Mouse (Mus musculus) heart, postnatal 36 days (tissue): ENCODE measurements at regions not wholly inside any gene's neighbourhood (a gene's known extent, or its start where the extent isn't known, plus 50 kb on each side); places are given as distances from the start of the nearest gene placed in this dataset.

Experiments
- DNase-seq, 2 experiments: peaks; one replicate each; pipeline ENCODE4 v3.0.0; 2021 to 2022
- intact Hi-C: fragments of 180-260 bp; cut with DNase I; formaldehyde crosslinking; loops from one replicate; pipeline ENCODE4 v1.15.1; 2025

DNA sequence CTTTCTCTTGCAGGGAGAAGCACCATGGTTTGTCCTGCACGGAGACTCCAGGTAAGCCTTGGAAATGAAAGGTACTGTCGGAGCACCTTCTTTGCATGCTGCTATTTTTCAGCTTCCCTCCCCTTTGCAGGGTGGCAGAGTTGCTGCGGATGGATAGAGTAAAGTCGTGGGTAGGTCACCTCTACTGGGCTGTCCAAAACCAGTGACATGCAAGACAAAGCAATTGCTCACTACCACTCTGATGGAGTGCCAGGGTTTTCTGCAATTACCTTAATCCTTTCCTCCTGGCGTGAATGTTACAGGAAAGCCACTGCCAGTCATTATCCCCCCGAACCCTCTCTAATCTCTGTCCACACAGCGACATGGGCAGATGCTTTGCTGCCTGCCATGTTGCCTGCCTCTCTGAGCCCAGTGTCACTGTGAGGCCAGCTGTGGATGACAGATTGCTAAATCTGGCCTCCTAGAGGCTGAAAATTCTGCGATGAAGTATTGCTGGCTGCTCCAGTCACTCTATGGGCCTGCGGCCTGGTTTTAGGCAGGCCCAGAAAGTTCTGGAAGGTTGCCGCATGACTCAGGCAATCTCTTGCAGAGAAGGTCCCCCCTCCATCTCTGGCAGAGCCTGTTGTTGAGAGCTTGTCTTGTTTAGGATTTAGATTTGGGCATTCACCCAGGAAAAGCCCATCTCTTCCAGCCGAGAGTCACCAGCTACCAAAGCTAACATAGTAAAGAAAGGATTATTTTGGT is 54.1 kb upstream of the Sod3 start:
- peak; percentile 71 to 72 for DNase-seq
- intact Hi-C loops, result no loop called here

DNA sequence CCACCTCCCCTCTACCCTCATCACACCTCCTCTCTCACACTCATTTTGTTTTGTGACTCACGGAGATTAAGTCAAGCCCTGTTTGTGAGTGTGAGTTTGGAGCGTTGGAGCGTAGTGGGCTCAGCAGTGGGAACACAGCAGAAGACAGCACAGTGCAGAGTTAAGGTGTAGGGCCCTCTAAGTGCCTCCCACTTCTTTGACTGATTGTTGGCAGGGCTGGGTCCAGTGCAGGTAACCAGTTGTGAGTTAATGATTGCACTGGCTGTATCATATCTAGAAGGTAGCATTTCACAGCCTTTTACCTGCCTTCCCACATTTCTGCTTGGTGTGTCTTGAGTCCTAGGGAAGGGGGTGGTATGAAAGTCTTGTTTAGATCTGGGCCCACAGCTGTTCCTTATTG is 67.3 kb upstream of the Sod3 start:
- DNase-seq, result no peak
- intact Hi-C loops, result no loop called here

DNA sequence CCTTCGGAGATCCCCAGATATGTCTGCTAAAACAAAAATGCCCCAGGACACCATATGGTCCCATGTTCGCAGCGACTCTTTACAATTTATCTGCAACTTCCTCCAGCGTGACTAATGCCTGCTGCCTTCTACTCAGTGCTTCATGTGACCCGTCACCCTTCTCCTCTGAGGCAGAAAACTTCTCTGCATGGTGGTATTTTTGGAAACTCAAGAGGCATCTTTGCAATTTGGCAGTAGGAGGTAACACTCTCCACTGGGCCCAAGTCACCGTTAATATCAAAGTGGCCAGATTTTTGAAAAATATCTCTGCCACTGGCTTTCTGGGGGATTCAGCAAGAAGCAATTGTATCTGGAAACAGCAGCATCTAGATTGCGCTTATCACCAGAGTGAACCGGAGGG is 69.1 kb upstream of the Sod3 start:
- DNase-seq, result peak in 1 of 2 experiments; percentile 22
- intact Hi-C loops, result no loop called here

DNA sequence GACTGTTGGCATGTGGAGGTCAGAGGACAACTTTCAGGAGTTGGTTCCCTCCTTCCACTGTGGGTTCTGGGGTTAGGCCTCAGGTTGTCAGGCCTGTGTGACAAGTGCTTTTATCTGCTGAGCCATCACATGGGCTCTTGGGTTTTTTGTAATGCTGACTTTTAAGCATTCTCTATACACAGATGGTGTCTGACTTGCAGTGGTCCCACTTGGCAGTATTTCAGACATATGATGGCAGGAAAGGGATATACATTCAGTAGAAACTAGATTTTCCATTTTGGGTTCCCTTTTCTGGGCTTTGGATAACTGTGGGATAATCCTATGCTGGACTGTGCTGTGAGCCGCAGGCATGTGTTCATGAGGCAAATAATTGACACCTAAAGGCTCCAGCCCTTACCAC is 75.3 kb upstream of the Sod3 start:
- intact Hi-C loops, result no loop called here
- no peak for DNase-seq

DNA sequence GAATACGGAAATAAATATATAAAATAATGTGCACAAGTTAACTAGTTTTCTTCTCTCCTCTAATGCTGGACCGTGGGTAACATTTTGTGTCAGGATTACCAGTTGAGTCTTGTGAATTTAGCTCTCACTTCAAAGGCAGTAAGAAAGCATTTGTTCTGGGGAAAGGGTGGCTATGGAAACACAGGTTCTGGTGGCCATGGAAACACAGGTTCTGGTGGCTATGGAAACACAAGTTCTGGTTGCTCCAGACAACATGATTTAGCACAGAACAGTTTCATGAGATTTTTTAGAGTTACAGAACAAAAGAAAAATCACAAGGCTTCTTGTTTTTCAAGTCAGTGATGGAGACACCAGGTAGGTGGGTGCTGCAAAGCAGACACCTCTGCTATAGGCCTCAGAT is 82.7 kb upstream of the Sod3 start:
- intact Hi-C loops, result no loop called here
- DNase-seq, result no peak

DNA sequence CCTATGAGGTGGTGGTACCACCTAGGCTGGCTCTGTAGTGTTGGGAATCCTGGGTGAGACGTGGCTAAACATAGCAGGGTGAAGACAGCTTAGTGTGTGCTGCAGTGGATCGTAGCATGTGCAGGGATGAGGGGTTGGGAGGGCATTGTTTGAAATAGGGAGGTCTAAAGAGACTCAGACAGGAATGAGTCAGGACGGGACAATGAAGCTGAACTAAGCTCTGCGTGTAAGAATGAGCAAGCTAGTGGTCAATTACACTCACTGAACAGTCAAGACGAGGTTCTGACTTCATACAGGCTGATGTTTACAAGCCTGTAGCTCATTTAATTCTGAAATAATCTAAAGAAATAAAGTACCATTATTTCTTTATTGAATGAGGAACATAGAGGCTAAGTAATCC is 85.5 kb upstream of the Sod3 start:
- intact Hi-C loops, result loop anchor here (10.0 kb wide), 1 partner anchor 357 kb away; no protein-coding TSS in a partner anchor
- DNase-seq, result no peak

DNA sequence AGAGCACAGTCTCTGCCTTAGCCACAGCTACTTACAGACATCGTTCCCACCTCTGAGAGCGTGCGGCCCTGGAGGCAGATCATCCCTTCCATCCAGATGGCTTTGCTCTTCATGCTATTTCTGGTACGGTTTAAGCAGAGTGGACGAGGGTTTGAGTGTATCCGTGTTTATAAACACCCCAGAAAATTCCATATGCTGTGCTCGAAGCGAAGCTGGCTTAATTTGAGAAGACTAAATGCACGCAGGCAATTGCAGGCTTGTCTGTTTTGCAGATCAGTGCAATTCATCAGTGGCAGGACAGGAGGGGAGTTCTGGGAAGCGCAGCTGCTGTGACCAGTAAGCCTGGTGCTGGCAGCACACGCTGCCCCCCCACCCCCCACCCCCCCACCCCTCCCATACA is 72.9 kb upstream of the Dhx15 start:
- DNase-seq, result no peak
- intact Hi-C loops, result no loop called here

DNA sequence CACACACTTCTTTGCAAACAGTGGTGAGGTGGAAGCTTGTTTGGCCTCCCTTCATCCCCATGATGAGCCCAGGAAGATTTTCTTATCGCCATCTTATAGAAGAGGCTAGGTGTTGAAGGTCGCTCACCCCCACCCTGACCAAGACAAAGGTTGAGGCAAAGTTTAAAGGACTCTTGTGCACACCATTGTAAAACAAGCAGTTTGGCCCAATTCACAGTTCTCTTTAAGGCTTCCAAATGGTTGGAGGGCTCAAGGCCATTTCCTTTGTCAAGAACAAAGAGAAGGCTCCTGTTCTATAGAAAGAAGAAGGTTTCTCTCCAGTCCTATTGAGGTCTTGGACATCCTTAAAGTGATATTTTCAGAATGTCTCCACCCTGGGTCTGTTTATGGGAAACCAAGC is 67.8 kb upstream of the Dhx15 start:
- intact Hi-C loops, result no loop called here
- no peak for DNase-seq

DNA sequence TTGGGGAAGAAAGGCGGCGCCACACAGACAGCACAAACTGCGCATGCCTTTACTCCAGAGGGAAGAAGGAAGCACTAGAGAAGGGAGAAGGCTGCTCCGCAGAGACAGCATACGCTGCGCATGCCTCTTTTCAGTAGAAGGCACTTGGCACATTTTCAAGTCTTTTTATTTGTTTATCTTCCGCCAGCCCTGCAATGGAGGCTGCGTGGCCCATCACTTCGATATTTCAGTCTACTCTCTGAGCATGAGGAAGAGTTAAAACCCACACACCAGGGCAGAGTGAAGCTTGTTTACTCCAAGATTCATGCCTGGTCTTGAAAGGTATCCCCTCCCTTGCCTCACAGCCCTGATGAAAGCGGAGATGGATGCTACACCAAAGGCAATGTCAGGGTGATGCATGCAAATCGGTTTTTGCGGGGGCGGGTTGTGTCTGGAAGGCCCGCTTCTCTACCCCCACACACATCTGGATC is 64.3 kb upstream of the Dhx15 start:
- DNase-seq, result peak; percentile 11 to 34
- intact Hi-C loops, result no loop called here

DNA sequence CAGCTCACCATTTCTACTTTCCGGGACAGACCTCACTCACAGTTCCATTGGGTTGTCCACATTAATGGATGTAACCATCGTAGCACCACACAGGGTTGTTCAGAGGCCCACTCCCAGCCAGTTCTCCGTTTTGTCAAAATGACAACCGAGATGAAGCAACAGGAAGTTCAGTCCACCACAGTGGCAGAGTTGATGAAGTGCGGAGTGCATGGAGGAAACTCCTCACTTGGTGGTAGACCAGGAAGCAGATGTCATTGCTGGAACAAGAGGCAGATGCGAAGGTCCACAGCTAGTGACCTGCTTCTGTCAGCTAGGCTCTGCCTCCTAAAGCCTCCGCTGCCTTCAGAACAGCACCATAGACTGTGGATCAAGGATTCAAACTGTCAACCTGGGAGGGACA is 59.5 kb upstream of the Dhx15 start:
- intact Hi-C loops, result loop anchor here (10.0 kb wide), 1 partner anchor 1205 kb away; no protein-coding TSS in a partner anchor
- DNase-seq, result no peak

DNA sequence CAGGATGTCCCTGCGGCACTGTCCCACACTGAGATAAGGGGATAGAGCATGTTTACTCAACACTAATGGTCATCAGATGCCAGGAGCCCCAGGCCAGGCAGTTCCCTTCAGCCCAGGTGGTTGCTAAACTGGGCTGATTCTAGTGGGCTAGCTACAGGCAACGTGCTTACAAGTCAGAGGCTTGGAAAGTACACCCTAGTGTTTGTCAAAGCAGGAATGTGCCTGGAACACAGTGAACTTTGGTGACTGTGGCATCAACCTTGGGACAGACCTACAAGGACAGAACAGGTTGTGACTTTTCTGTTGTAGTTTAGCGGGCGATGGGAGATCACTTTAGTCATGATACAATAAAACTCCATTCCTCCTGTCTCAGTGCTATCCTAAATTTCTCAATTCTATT is 53.6 kb upstream of the Dhx15 start:
- intact Hi-C loops, result loop anchor here (10.0 kb wide), 1 partner anchor 1199 kb away; no protein-coding TSS in a partner anchor
- DNase-seq, result no peak

DNA sequence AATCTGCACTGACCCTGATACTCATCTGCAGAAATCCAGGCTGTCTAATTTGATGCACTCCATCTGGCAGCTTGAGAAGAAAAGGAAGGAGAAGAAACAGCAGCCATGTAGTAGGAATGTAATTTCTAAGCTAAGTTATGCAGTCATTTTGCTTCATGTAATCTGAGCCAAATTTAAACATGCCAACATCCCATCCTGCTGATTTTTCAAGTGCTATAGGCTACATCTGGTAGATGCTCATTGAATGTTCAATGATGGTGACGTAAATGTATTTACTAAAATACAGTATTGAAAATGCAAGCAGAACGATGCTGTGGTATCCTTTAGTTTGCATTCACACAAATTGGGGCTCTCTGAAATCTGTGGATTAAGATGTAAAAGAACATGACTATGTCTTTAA is 52.1 kb upstream of the Dhx15 start:
- intact Hi-C loops, result loop anchor here (10.0 kb wide), 1 partner anchor 1198 kb away; no protein-coding TSS in a partner anchor
- DNase-seq, result no peak

DNA sequence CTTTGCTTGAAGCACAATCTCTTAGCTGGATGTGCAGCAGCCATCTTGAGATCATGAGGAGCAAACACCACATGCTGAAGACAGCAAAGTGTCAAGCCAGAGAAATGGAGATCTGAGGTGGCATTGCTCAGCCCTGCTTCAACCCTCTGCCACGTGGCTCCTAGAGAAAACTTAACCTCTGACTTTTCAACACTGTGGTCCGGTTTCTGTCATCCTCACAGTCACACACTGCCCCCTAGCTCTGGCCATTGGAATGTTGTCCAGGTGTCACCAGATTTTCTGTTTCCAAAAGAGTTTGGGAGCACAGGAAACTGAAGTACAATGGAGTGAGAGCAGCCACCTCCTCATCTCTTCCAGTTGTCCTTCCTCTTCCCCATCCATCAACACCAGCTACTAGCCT is 50.2 kb upstream of the Dhx15 start:
- intact Hi-C loops, result loop anchor here (2.0 to 10.0 kb wide), 2 partner anchors 108 to 1196 kb away; no protein-coding TSS in a partner anchor
- peak; percentile 23 to 36 for DNase-seq
